Mouse (Mus musculus): ENCODE data around the gene Papolb. TPM values are rescaled to one million over a fixed set of nuclear protein-coding genes. Genes with fewer than 3 reads are reported as not detected.

Papolb gene
- polyA plus RNA-seq, 1 experiment: 0.02 TPM

DNA sequence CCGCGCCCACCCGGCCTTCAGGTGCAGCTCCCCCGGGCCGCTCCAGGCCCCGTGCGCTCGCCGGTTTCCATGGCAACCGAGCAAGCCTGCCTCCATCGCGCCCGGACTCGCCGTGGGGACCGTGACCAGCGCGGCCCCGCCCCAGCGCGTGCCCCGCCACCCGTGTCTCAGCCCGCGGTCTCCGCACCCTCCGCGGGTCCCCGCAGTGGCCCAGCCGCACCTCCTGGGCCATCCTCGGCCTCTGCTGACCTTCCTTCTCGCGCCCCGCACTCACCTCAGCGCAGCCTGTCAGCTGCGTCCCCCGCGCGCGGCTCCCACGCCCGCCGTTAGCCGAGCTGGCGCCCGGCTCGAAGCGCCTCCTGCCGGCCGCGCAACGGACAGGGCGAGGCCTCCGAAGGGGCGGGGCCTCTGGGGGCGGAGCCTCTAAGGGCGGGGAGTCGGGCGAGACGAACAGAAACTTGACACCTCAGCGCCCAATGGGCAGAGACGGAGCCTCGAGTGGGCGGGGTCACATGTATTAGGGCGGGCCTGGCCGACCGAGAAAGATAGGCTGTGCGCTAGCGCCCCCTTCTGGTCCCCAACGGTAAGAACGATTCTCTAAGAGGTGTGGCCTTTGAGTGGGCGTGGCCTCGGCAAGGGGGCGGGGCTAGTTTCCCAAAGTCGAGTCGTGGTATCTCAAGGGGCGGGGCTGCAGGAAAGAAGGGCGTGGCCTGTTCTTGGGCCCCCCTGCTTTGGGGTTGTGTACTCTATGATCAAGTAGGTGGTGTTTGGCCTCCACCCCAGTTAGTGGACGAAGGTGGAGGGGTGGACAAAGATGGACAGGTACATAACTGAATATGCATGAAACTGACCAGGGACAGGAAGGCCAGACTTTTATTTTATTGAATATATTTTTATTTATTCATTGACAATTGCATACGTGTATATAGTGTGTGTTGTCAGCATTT, 21.1 kb upstream of the Papolb start, which contains the start of gene Radil:
Gene Radil (minus strand): TSS at position 393 of the 947 bp plus-strand sequence.
- H3ac ChIP-seq (ENCODE audit: control insufficient read depth, insufficient read length): peak within 1 kb of the TSS; percentile 16
- H3K79me2 ChIP-seq (ENCODE audit: control insufficient read depth, insufficient read depth): no peaks in the 10 kb centered on the region
- H3K36me3 ChIP-seq (ENCODE audit: control insufficient read depth, insufficient read depth): no peaks in the 10 kb centered on the region
- H3K4me2 ChIP-seq (ENCODE audit: low read depth): peak within 1 kb of the TSS; percentile 96
- peak within 1 kb of the TSS; percentile 27 for H3K4me3 ChIP-seq
- TF ChIP-seq MYOD1 (IDR thresholded peaks at IDR 0.05; ENCODE audit: control insufficient read depth in 1 of 3, insufficient read length in 2 of 3, low read depth in 2 of 3) (peak in 1 of 3 experiments; percentile 3), SRF (IDR thresholded peaks at IDR 0.05; ENCODE audit: control insufficient read depth, insufficient read length, low read depth) (peak; percentile 57), CEBPB (IDR thresholded peaks at IDR 0.05; ENCODE audit: insufficient read depth, poor library complexity, severe bottlenecking) (no peak), POLR2A (IDR thresholded peaks at IDR 0.05; ENCODE audit: insufficient read length, low read depth) (peak; percentile 58), MYOG (IDR thresholded peaks at IDR 0.05; ENCODE audit: control insufficient read depth in 1 of 3, insufficient read depth in 1 of 3, insufficient read length in 2 of 3, low read depth in 2 of 3) (peak in 1 of 3 experiments; percentile 17)
- no peaks in the 10 kb centered on the region for H3K27me3 ChIP-seq (ENCODE audit: control insufficient read depth, insufficient read depth, insufficient read length)

DNA sequence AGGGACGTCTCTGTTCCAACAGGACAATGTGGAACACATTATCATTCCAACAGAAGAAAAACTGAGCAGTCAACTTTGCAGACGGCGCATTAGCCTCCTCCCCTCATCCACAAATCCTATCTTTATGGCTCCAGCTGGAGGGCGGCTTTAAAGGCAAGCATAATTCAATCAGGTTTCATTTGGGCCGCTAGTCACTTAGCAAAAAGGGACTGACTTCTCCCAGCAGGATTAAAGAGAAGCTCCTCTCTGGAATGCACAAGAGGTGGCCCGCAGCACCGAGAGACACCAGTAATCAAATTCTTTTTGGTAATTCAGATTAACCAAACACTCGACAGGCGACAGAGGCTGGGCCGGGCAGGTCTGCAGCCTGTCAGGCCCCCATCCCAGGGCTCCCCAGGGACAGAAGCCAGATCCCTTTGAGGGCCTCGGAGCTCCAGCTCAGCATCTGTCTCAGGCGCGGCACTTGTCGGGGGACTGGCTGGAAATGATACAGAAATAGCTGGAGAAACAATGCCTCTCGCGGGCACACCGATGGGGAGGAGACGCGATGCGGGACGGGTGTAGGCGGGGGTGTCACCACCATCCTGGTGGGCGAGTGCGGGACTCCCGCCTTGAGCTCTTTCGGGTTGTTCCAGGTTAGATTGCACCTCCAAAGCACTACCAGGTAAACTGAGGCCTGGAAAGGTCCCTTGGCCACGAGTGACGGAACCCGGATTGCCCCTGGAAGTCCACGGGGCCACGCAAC, 20.3 kb upstream of the Papolb start:
- H3K4me3 ChIP-seq: peak overlapping the region; percentile 27
- H3K36me3 ChIP-seq (ENCODE audit: control insufficient read depth, insufficient read depth): no peaks in the 10 kb centered on the region

DNA sequence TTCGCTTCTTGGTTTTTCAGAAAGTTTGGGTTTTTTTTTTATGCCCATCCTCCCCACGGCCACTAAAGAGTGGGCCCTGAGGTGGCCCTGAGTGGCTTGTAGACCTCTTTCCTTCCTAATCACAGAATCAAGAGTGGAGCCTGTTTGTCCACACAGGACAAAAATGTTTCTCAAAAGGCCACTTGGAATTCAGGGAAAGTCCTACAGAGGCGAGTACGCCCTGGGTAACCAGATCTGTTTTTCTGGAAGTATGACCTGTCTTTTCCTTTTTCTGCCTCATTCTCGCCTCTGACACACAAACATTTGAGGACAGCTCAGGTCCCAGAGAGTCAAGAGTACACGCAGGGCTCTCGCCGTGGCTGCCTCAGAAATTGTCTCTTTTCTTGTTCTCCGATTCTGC, 19.6 kb upstream of the Papolb start:
- Histone ChIP-seq H3K36me3 (ENCODE audit: control insufficient read depth, insufficient read depth) (no peaks in the 10 kb centered on the region), H3K4me2 (ENCODE audit: low read depth) (peak overlapping the region; percentile 96), H3K4me3 (peak overlapping the region; percentile 27), H3K27me3 (ENCODE audit: control insufficient read depth, insufficient read depth, insufficient read length) (no peaks in the 10 kb centered on the region), H3K79me2 (ENCODE audit: control insufficient read depth, insufficient read depth) (no peaks in the 10 kb centered on the region), H3ac (ENCODE audit: control insufficient read depth, insufficient read length) (no peak overlapping the region)
- TF ChIP-seq MYOG (IDR thresholded peaks at IDR 0.05; ENCODE audit: control insufficient read depth in 1 of 3, insufficient read depth in 1 of 3, insufficient read length in 2 of 3, low read depth in 2 of 3) (no peak), REST (IDR thresholded peaks at IDR 0.05; ENCODE audit: insufficient read depth, insufficient read length) (no peak), MYOD1 (IDR thresholded peaks at IDR 0.05; ENCODE audit: control insufficient read depth in 1 of 3, insufficient read length in 2 of 3, low read depth in 2 of 3) (no peak), E2F4 (IDR thresholded peaks at IDR 0.05; ENCODE audit: insufficient read depth) (no peak), TCF3 (IDR thresholded peaks at IDR 0.05; ENCODE audit: insufficient read length, low read depth) (no peak), TCF12 (IDR thresholded peaks at IDR 0.05; ENCODE audit: insufficient read depth, poor library complexity, severe bottlenecking) (no peak), POLR2AphosphoS2 (IDR thresholded peaks at IDR 0.05; ENCODE audit: insufficient read length, low read depth) (no peak), MAX (IDR thresholded peaks at IDR 0.05; ENCODE audit: low read depth) (no peak)

More for the DNA sequence above, 20.3 kb upstream of the Papolb start:
- H3ac ChIP-seq (ENCODE audit: control insufficient read depth, insufficient read length): peak overlapping the region; percentile 16
- H3K79me2 ChIP-seq (ENCODE audit: control insufficient read depth, insufficient read depth): no peaks in the 10 kb centered on the region
- H3K27me3 ChIP-seq (ENCODE audit: control insufficient read depth, insufficient read depth, insufficient read length): no peaks in the 10 kb centered on the region
- TF ChIP-seq POLR2A (IDR thresholded peaks at IDR 0.05; ENCODE audit: insufficient read length, low read depth): no peak
- no peak for TF ChIP-seq MYOG (IDR thresholded peaks at IDR 0.05; ENCODE audit: control insufficient read depth in 1 of 3, insufficient read depth in 1 of 3, insufficient read length in 2 of 3, low read depth in 2 of 3)
- no peak for TF ChIP-seq SRF (IDR thresholded peaks at IDR 0.05; ENCODE audit: control insufficient read depth, insufficient read length, low read depth)
- TF ChIP-seq MYOD1 (IDR thresholded peaks at IDR 0.05; ENCODE audit: control insufficient read depth in 1 of 3, insufficient read length in 2 of 3, low read depth in 2 of 3): no peak
- no peak for TF ChIP-seq E2F4 (IDR thresholded peaks at IDR 0.05; ENCODE audit: insufficient read depth)
- no peak for TF ChIP-seq REST (IDR thresholded peaks at IDR 0.05; ENCODE audit: insufficient read depth, insufficient read length)
- TF ChIP-seq TCF12 (IDR thresholded peaks at IDR 0.05; ENCODE audit: insufficient read depth, poor library complexity, severe bottlenecking): no peak
- TF ChIP-seq MAX (IDR thresholded peaks at IDR 0.05; ENCODE audit: low read depth): no peak
- TF ChIP-seq TCF3 (IDR thresholded peaks at IDR 0.05; ENCODE audit: insufficient read length, low read depth): no peak
- no peak for TF ChIP-seq POLR2AphosphoS2 (IDR thresholded peaks at IDR 0.05; ENCODE audit: insufficient read length, low read depth)
- TF ChIP-seq CEBPB (IDR thresholded peaks at IDR 0.05; ENCODE audit: insufficient read depth, poor library complexity, severe bottlenecking): no peak
- no peak for TF ChIP-seq USF1 (IDR thresholded peaks at IDR 0.05; ENCODE audit: low read depth)
- peak overlapping the region; percentile 96 for H3K4me2 ChIP-seq (ENCODE audit: low read depth)

GRCm38 (mm10) chr5:142547066-142547465, 17.2 kb upstream of the Papolb start:
- H3K4me2 ChIP-seq (ENCODE audit: low read depth): no peak overlapping the region
- H3K79me2 ChIP-seq (ENCODE audit: control insufficient read depth, insufficient read depth): no peaks in the 10 kb centered on the region
- no peaks in the 10 kb centered on the region for H3K27me3 ChIP-seq (ENCODE audit: control insufficient read depth, insufficient read depth, insufficient read length)
- no peak overlapping the region for H3ac ChIP-seq (ENCODE audit: control insufficient read depth, insufficient read length)
- H3K4me3 ChIP-seq: no peak overlapping the region
- TF ChIP-seq POLR2AphosphoS2 (IDR thresholded peaks at IDR 0.05; ENCODE audit: insufficient read length, low read depth) (no peak), POLR2A (IDR thresholded peaks at IDR 0.05; ENCODE audit: insufficient read length, low read depth) (no peak), TCF3 (IDR thresholded peaks at IDR 0.05; ENCODE audit: insufficient read length, low read depth) (no peak)
- H3K36me3 ChIP-seq (ENCODE audit: control insufficient read depth, insufficient read depth): no peaks in the 10 kb centered on the region

Data from myocyte (in vitro differentiated cells).